Mouse (Mus musculus): ENCODE measurements at regions not wholly inside any gene's neighbourhood (a gene's known extent, or its start where the extent isn't known, plus 50 kb on each side); places are given as distances from the start of the nearest gene placed in this dataset.
A peak's percentile ranks its signal among the peaks of the same experiment; 100 is the strongest.

- Histone ChIP-seq H3K27ac (ENCODE audit: low read depth, low read length) (no peak overlapping the region), H3K4me3 (ENCODE audit: low read depth, low read length) (no peak overlapping the region), H3K4me2 (ENCODE audit: low read depth) (no peak overlapping the region), H3K9me3 (ENCODE audit: control insufficient read depth, low read length) (no peaks in the 10 kb centered on the region), H3K36me3 (ENCODE audit: control insufficient read depth, insufficient read depth, low read length) (no peaks in the 10 kb centered on the region), H3K4me1 (ENCODE audit: control insufficient read depth, insufficient read depth, low read length) (no peaks in the 10 kb centered on the region), H3K9ac (ENCODE audit: low read length) (no peak overlapping the region), H3K27me3 (ENCODE audit: control insufficient read depth, insufficient read depth, low read length) (no peaks in the 10 kb centered on the region)
- ATAC-seq (ENCODE audit: insufficient read depth, low FRiP score, low TSS enrichment): no peak
- WGBS: 89% methylated on average over 8 of the region's 8 CpGs
- no peak for DNase-seq (ENCODE audit: low spot score)
Measured at GRCm38 (mm10) chr13:52258373-52258772, 272.7 kb downstream of the Diras2 start.

- Histone ChIP-seq H3K4me2 (ENCODE audit: low read depth) (no peak overlapping the region), H3K27ac (ENCODE audit: low read depth, low read length) (no peak overlapping the region), H3K9me3 (ENCODE audit: control insufficient read depth, low read length) (no peaks in the 10 kb centered on the region), H3K9ac (ENCODE audit: low read length) (no peak overlapping the region), H3K27me3 (ENCODE audit: control insufficient read depth, insufficient read depth, low read length) (no peaks in the 10 kb centered on the region), H3K4me1 (ENCODE audit: control insufficient read depth, insufficient read depth, low read length) (no peaks in the 10 kb centered on the region), H3K4me3 (ENCODE audit: low read depth, low read length) (no peak overlapping the region), H3K36me3 (ENCODE audit: control insufficient read depth, insufficient read depth, low read length) (no peaks in the 10 kb centered on the region)
- WGBS: 92% methylated on average over 14 of the region's 14 CpGs
- ATAC-seq (ENCODE audit: insufficient read depth, low FRiP score, low TSS enrichment): no peak
- DNase-seq (ENCODE audit: low spot score): no peak
Measured at GRCm38 (mm10) chr13:52262949-52263550, 268.0 kb downstream of the Diras2 start.

- DNase-seq (ENCODE audit: low spot score) (no peak), ATAC-seq (ENCODE audit: insufficient read depth, low FRiP score, low TSS enrichment) (no peak)
- H3K27me3 ChIP-seq (ENCODE audit: control insufficient read depth, insufficient read depth, low read length): no peaks in the 10 kb centered on the region
- no peak overlapping the region for H3K4me3 ChIP-seq (ENCODE audit: low read depth, low read length)
- no peaks in the 10 kb centered on the region for H3K36me3 ChIP-seq (ENCODE audit: control insufficient read depth, insufficient read depth, low read length)
- H3K9me3 ChIP-seq (ENCODE audit: control insufficient read depth, low read length): no peaks in the 10 kb centered on the region
- H3K9ac ChIP-seq (ENCODE audit: low read length): no peak overlapping the region
- no peak overlapping the region for H3K27ac ChIP-seq (ENCODE audit: low read depth, low read length)
- no peaks in the 10 kb centered on the region for H3K4me1 ChIP-seq (ENCODE audit: control insufficient read depth, insufficient read depth, low read length)
- H3K4me2 ChIP-seq (ENCODE audit: low read depth): no peak overlapping the region
- WGBS: 86% methylated on average over 6 of the region's 6 CpGs
Measured at GRCm38 (mm10) chr13:52268279-52268678, 262.8 kb downstream of the Diras2 start.

GRCm38 (mm10) chr13:52273502-52274246 is 257.4 kb downstream of the Diras2 start:
- Histone ChIP-seq H3K27ac (ENCODE audit: low read depth, low read length) (no peak overlapping the region), H3K36me3 (ENCODE audit: control insufficient read depth, insufficient read depth, low read length) (no peaks in the 10 kb centered on the region), H3K9ac (ENCODE audit: low read length) (no peak overlapping the region), H3K4me1 (ENCODE audit: control insufficient read depth, insufficient read depth, low read length) (no peaks in the 10 kb centered on the region), H3K4me3 (ENCODE audit: low read depth, low read length) (no peak overlapping the region), H3K27me3 (ENCODE audit: control insufficient read depth, insufficient read depth, low read length) (no peaks in the 10 kb centered on the region), H3K4me2 (ENCODE audit: low read depth) (no peak overlapping the region), H3K9me3 (ENCODE audit: control insufficient read depth, low read length) (no peaks in the 10 kb centered on the region)
- no peak for DNase-seq (ENCODE audit: low spot score)
- WGBS: 90% methylated on average over 19 of the region's 19 CpGs
- no peak for ATAC-seq (ENCODE audit: insufficient read depth, low FRiP score, low TSS enrichment)

GRCm38 (mm10) chr13:52275196-52275595 is 255.9 kb downstream of the Diras2 start:
- Histone ChIP-seq H3K27me3 (ENCODE audit: control insufficient read depth, insufficient read depth, low read length) (no peaks in the 10 kb centered on the region), H3K4me3 (ENCODE audit: low read depth, low read length) (no peak overlapping the region), H3K9ac (ENCODE audit: low read length) (no peak overlapping the region), H3K9me3 (ENCODE audit: control insufficient read depth, low read length) (no peaks in the 10 kb centered on the region), H3K4me2 (ENCODE audit: low read depth) (no peak overlapping the region), H3K4me1 (ENCODE audit: control insufficient read depth, insufficient read depth, low read length) (no peaks in the 10 kb centered on the region), H3K27ac (ENCODE audit: low read depth, low read length) (no peak overlapping the region), H3K36me3 (ENCODE audit: control insufficient read depth, insufficient read depth, low read length) (no peaks in the 10 kb centered on the region)
- WGBS: 78% methylated on average over 5 of the region's 5 CpGs
- ATAC-seq (ENCODE audit: insufficient read depth, low FRiP score, low TSS enrichment) (no peak), DNase-seq (ENCODE audit: low spot score) (no peak)

GRCm38 (mm10) chr13:52275675-52276074 is 255.4 kb downstream of the Diras2 start:
- H3K36me3 ChIP-seq (ENCODE audit: control insufficient read depth, insufficient read depth, low read length): no peaks in the 10 kb centered on the region
- peak; percentile 66 for DNase-seq (ENCODE audit: low spot score)
- H3K4me1 ChIP-seq (ENCODE audit: control insufficient read depth, insufficient read depth, low read length): no peaks in the 10 kb centered on the region
- ATAC-seq (ENCODE audit: insufficient read depth, low FRiP score, low TSS enrichment): no peak; the same call in 1 of the 2 replicates
- no peak overlapping the region for H3K27ac ChIP-seq (ENCODE audit: low read depth, low read length)
- no peak overlapping the region for H3K9ac ChIP-seq (ENCODE audit: low read length)
- H3K9me3 ChIP-seq (ENCODE audit: control insufficient read depth, low read length): no peaks in the 10 kb centered on the region
- no peak overlapping the region for H3K4me3 ChIP-seq (ENCODE audit: low read depth, low read length)
- peak overlapping the region; percentile 19; the same call in 1 of the 2 replicates for H3K4me2 ChIP-seq (ENCODE audit: low read depth)
- WGBS: 8% methylated on average over 8 of the region's 8 CpGs
- no peaks in the 10 kb centered on the region for H3K27me3 ChIP-seq (ENCODE audit: control insufficient read depth, insufficient read depth, low read length)

GRCm38 (mm10) chr13:52277195-52277594 is 253.9 kb downstream of the Diras2 start:
- Histone ChIP-seq H3K9ac (ENCODE audit: low read length) (no peak overlapping the region), H3K9me3 (ENCODE audit: control insufficient read depth, low read length) (no peaks in the 10 kb centered on the region), H3K36me3 (ENCODE audit: control insufficient read depth, insufficient read depth, low read length) (no peaks in the 10 kb centered on the region), H3K27me3 (ENCODE audit: control insufficient read depth, insufficient read depth, low read length) (no peaks in the 10 kb centered on the region), H3K27ac (ENCODE audit: low read depth, low read length) (no peak overlapping the region), H3K4me3 (ENCODE audit: low read depth, low read length) (no peak overlapping the region), H3K4me1 (ENCODE audit: control insufficient read depth, insufficient read depth, low read length) (no peaks in the 10 kb centered on the region), H3K4me2 (ENCODE audit: low read depth) (no peak overlapping the region)
- no peak for DNase-seq (ENCODE audit: low spot score)
- 80% methylated on average over 3 of the region's 3 CpGs for WGBS
- no peak for ATAC-seq (ENCODE audit: insufficient read depth, low FRiP score, low TSS enrichment)

- Histone ChIP-seq H3K36me3 (ENCODE audit: control insufficient read depth, insufficient read depth, low read length) (no peaks in the 10 kb centered on the region), H3K27ac (ENCODE audit: low read depth, low read length) (no peak overlapping the region), H3K27me3 (ENCODE audit: control insufficient read depth, insufficient read depth, low read length) (no peaks in the 10 kb centered on the region), H3K4me3 (ENCODE audit: low read depth, low read length) (no peak overlapping the region), H3K4me2 (ENCODE audit: low read depth) (no peak overlapping the region), H3K9me3 (ENCODE audit: control insufficient read depth, low read length) (no peaks in the 10 kb centered on the region), H3K9ac (ENCODE audit: low read length) (no peak overlapping the region), H3K4me1 (ENCODE audit: control insufficient read depth, insufficient read depth, low read length) (no peaks in the 10 kb centered on the region)
- DNase-seq (ENCODE audit: low spot score) (no peak), ATAC-seq (ENCODE audit: insufficient read depth, low FRiP score, low TSS enrichment) (no peak)
- WGBS: 84% methylated on average over 1 of the region's 1 CpGs
Measured at GRCm38 (mm10) chr13:52278831-52279230, 252.2 kb downstream of the Diras2 start.
